Mouse (Mus musculus) kidney, embryonic 16.5 days (tissue): ENCODE data around the gene Zfp688. TPM values are rescaled to one million over a fixed set of nuclear protein-coding genes. Genes with fewer than 3 reads are reported as not detected.

ENCODE experiments used
- ATAC-seq: fragments of 200-750 bp; cut with Nextera tagmentation; 2 replicates; pipeline ENCODE4 v1.8.0; 2017; ENCODE audit warnings: moderate TSS enrichment; ENCODE audit not compliant: low FRiP score, low TSS enrichment
- H3K27ac ChIP-seq: fragments of 300-500 bp; sonication (generic); 2 replicates; pipeline ENCODE4 v1.5.1; 2014; ENCODE audit warnings: low read length
- H3K27me3 ChIP-seq: fragments of 300-500 bp; sonication (generic); 2 replicates; pipeline ENCODE4 v1.6.1; 2014; ENCODE audit warnings: low read length, control low read depth, mixed read lengths; ENCODE audit not compliant: insufficient read depth
- H3K36me3 ChIP-seq: fragments of 300-500 bp; sonication (generic); 2 replicates; pipeline ENCODE4 v1.6.1; 2014; ENCODE audit warnings: low read length, control low read depth, mixed read lengths; ENCODE audit not compliant: insufficient read depth
- H3K4me1 ChIP-seq: fragments of 300-500 bp; sonication (generic); 2 replicates; pipeline ENCODE4 v1.6.1; 2014; ENCODE audit warnings: low read length, control low read depth, mixed read lengths; ENCODE audit not compliant: insufficient read depth
- H3K4me2 ChIP-seq: fragments of 300-500 bp; sonication (generic); replicated peaks from 2 replicates; pipeline ENCODE4 v1.6.1; 2014; ENCODE audit warnings: low read depth, low read length
- H3K4me3 ChIP-seq: fragments of 300-500 bp; sonication (generic); 2 replicates; pipeline ENCODE4 v1.5.1; 2014; ENCODE audit warnings: mild to moderate bottlenecking, low read length
- H3K9ac ChIP-seq: fragments of 300-500 bp; sonication (generic); replicated peaks from 2 replicates; pipeline ENCODE4 v1.6.1; 2014; ENCODE audit warnings: low read length
- H3K9me3 ChIP-seq: fragments of 300-500 bp; sonication (generic); 2 replicates; pipeline ENCODE4 v1.6.1; 2016; ENCODE audit warnings: low read length, control low read depth
- WGBS: fragments of 180-500 bp; shearing (Covaris S2); extraction: QIAGEN DNeasy Blood & Tissue Kit; methylation state at CpG from one replicate; pipeline ENCODE4 v1.1.7; 2014; 5-methylcytosine and 5-hydroxymethylcytosine counted together
- polyA plus RNA-seq: library from polyadenylated mRNA; unstranded; fragments of >200 nt; fragmentation: Nextera tagmentation; extraction: Ambion mirVana; gene quantifications from 2 replicates; pipeline ENCODE4 v1.2.1, GENCODE M21; 2015

Zfp688 gene
- polyA plus RNA-seq, 1 experiment from 2014 or later: 32.0 TPM

DNA sequence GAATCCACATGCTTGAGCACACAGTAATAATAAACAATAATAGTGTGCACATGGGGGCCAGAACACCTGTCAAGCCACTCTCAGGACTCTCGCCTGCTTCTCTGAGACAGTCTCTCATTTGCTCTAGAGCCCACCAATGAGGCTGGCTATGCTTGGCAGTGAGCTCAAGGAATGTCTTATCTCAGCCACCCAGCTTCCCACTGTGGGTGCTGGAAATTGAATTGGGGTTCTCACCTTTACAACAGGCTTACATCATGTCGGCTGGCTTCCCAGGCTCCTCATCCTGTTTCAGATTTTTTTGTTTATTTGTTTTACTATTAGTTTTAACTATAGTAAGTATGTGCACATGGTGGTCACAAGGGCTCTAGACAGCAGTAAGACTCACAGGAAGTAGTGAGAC lies 50.7 kb downstream of the Zfp688 start:
- no peak for ATAC-seq
- 75% methylated on average over 2 of the region's 2 CpGs for WGBS
- no peaks in the 10 kb centered on the region for H3K9me3 ChIP-seq
- no peak overlapping the region for H3K4me2 ChIP-seq
- H3K27ac ChIP-seq: no peak overlapping the region
- H3K4me1 ChIP-seq: peaks cover 4% of the 10 kb centered on the region; the same call in 1 of the 2 replicates
- no peak overlapping the region for H3K4me3 ChIP-seq
- no peak overlapping the region for H3K9ac ChIP-seq
- peaks cover 14% of the 10 kb centered on the region for H3K36me3 ChIP-seq
- no peaks in the 10 kb centered on the region for H3K27me3 ChIP-seq

Other genes with a start within 250 kb of the Zfp688 start
- gene Cd2bp2, start 226.0 kb downstream of the Zfp688 start, polyA plus RNA-seq: 66.9 and 68.7 TPM in 2 replicates
- gene Tbc1d10b, start 213.6 kb downstream of the Zfp688 start, polyA plus RNA-seq: 23.2 and 25.8 TPM in 2 replicates
- 26.7 and 28.8 TPM in 2 replicates for gene Mylpf, start 213.2 kb downstream of the Zfp688 start, polyA plus RNA-seq
- gene Zfp553, start 189.0 kb downstream of the Zfp688 start, polyA plus RNA-seq: 45.2 and 46.0 TPM in 2 replicates
- 18.6 and 26.6 TPM in 2 replicates for gene Sept1, start 188.9 kb downstream of the Zfp688 start, polyA plus RNA-seq
- 60.5 and 64.3 TPM in 2 replicates for gene Zfp771, start 177.8 kb downstream of the Zfp688 start, polyA plus RNA-seq
- 196 and 200 TPM in 2 replicates for gene Dctpp1, start 161.4 kb downstream of the Zfp688 start, polyA plus RNA-seq
- 105 and 108 TPM in 2 replicates for gene Sephs2, start 148.0 kb downstream of the Zfp688 start, polyA plus RNA-seq
- gene Itgal, start 125.8 kb downstream of the Zfp688 start, polyA plus RNA-seq: 1.0 and 1.4 TPM in 2 replicates
- 25.4 and 25.5 TPM in 2 replicates for gene Zfp768, start 76.5 kb downstream of the Zfp688 start, polyA plus RNA-seq
- gene Zfp747, start 46.0 kb downstream of the Zfp688 start, polyA plus RNA-seq: 10.6 and 11.3 TPM in 2 replicates
- gene 9130019O22Rik, start 34.9 kb downstream of the Zfp688 start, polyA plus RNA-seq: 6.8 and 7.0 TPM in 2 replicates
- 8.3 and 8.8 TPM in 2 replicates for gene E430018J23Rik, start 28.4 kb downstream of the Zfp688 start, polyA plus RNA-seq
- 9.0 and 9.5 TPM in 2 replicates for gene Zfp764, start 15.2 kb downstream of the Zfp688 start, polyA plus RNA-seq
- 8.4 TPM in 2 replicates for gene Zfp689, start 27.1 kb upstream of the Zfp688 start, polyA plus RNA-seq
- 41.9 and 47.2 TPM in 2 replicates for gene Prr14, start 37.5 kb upstream of the Zfp688 start, polyA plus RNA-seq
- 12.2 and 13.1 TPM in 2 replicates for gene Fbrs, start 57.1 kb upstream of the Zfp688 start, polyA plus RNA-seq
- gene Srcap, start 89.9 kb upstream of the Zfp688 start, polyA plus RNA-seq: 39.6 and 44.1 TPM in 2 replicates
- 16.2 and 22.4 TPM in 2 replicates for gene Gm42715, start 97.5 kb upstream of the Zfp688 start, polyA plus RNA-seq
- gene Tmem265, start 139.3 kb upstream of the Zfp688 start, polyA plus RNA-seq: 10.5 and 10.6 TPM in 2 replicates
- gene Phkg2, start 151.3 kb upstream of the Zfp688 start, polyA plus RNA-seq: 40.7 and 46.7 TPM in 2 replicates
- gene Ccdc189, start 166.5 kb upstream of the Zfp688 start, polyA plus RNA-seq: 16.7 and 17.6 TPM in 2 replicates
- 50.6 and 51.4 TPM in 2 replicates for gene Rnf40, start 166.7 kb upstream of the Zfp688 start, polyA plus RNA-seq
- 19.8 and 22.1 TPM in 2 replicates for gene Zfp629, start 193.7 kb upstream of the Zfp688 start, polyA plus RNA-seq